Mouse (Mus musculus) forebrain, postnatal 0 days (tissue): Measurements from ENCODE around the gene Ryk. TPM values are rescaled to one million over a fixed set of nuclear protein-coding genes. Genes with fewer than 3 reads are reported as not detected.

ENCODE experiments used
- ATAC-seq: fragments of 200-750 bp; cut with Nextera tagmentation; 2 replicates; pipeline ENCODE4 v1.8.0; 2017; ENCODE audit warnings: mild to moderate bottlenecking, moderate library complexity
- DNase-seq: peaks from one replicate; pipeline ENCODE4 v3.0.0-alpha.2; 2015
- H3K27ac ChIP-seq: fragments of 300-500 bp; sonication (generic); 2 replicates; pipeline ENCODE4 v1.5.1; 2014; ENCODE audit warnings: low read depth, mild to moderate bottlenecking, antibody characterized with exemption, low read length, moderate library complexity, mixed read lengths
- H3K27me3 ChIP-seq: fragments of 300-500 bp; sonication (generic); 2 replicates; pipeline ENCODE4 v1.6.1; 2014; ENCODE audit warnings: mild to moderate bottlenecking, low read length, mixed read lengths; ENCODE audit not compliant: insufficient read depth
- H3K36me3 ChIP-seq: fragments of 300-500 bp; sonication (generic); 2 replicates; pipeline ENCODE4 v1.6.1; 2014; ENCODE audit warnings: mild to moderate bottlenecking, moderate library complexity; ENCODE audit not compliant: insufficient read depth
- H3K4me1 ChIP-seq: fragments of 300-500 bp; sonication (generic); 2 replicates; pipeline ENCODE4 v1.6.1; 2014; ENCODE audit warnings: antibody characterized with exemption; ENCODE audit not compliant: insufficient read depth
- H3K4me2 ChIP-seq: fragments of 300-500 bp; sonication (generic); 2 replicates; pipeline ENCODE4 v1.6.1; 2014; ENCODE audit warnings: low read depth, mild to moderate bottlenecking, moderate library complexity
- H3K4me3 ChIP-seq: fragments of 300-500 bp; sonication (generic); 2 replicates; pipeline ENCODE4 v1.5.1; 2014; ENCODE audit warnings: low read depth, low read length, mixed read lengths
- H3K9ac ChIP-seq: fragments of 300-500 bp; sonication (generic); 2 replicates; pipeline ENCODE4 v1.6.1; 2014; ENCODE audit warnings: mild to moderate bottlenecking
- H3K9me3 ChIP-seq: fragments of 300-500 bp; sonication (generic); 2 replicates; pipeline ENCODE4 v1.6.1; 2016; ENCODE audit warnings: low read length
- CTCF ChIP-seq: sonication (generic); IDR thresholded peaks from 2 replicates; pipeline ENCODE4 v1.5.1; 2016; ENCODE audit warnings: antibody characterized with exemption, control low read depth, low read depth
- WGBS: fragments of 180-500 bp; shearing (Covaris S2); extraction: QIAGEN DNeasy Blood & Tissue Kit; methylation state at CpG from one replicate; pipeline ENCODE4 v1.1.7; 2014; 5-methylcytosine and 5-hydroxymethylcytosine counted together
- polyA plus RNA-seq: library from polyadenylated mRNA; unstranded; fragments of >200 nt; fragmentation: Nextera tagmentation; extraction: Ambion mirVana; gene quantifications from 2 replicates; pipeline ENCODE4 v1.2.1, GENCODE M21; 2015
- total RNA-seq: library from RNA; depleted of rRNA; stranded (reverse); fragments of >200 nt; gene quantifications from 2 replicates; pipeline ENCODE4 v1.2.3, GENCODE M21; 2014

Ryk gene
- total and polyA plus RNA-seq, 2 experiments from 2014 or later, result 16.6 to 59.5 TPM

GRCm38 (mm10) chr9:102864931-102865330 is 30.2 kb downstream of the Ryk start:
- Histone ChIP-seq H3K9me3 (no peaks in the 10 kb centered on the region), H3K27ac (no peak overlapping the region), H3K9ac (no peak overlapping the region), H3K4me3 (no peak overlapping the region), H3K4me2 (no peak overlapping the region), H3K36me3 (peaks cover 17% of the 10 kb centered on the region), H3K4me1 (peaks cover 22% of the 10 kb centered on the region), H3K27me3 (no peaks in the 10 kb centered on the region)
- no peak for TF ChIP-seq CTCF
- 48% methylated on average over 8 of the region's 8 CpGs for WGBS
- no peak for DNase-seq
- ATAC-seq, result no peak

- no peak overlapping the region for H3K27ac ChIP-seq
- no peak overlapping the region for H3K4me2 ChIP-seq
- DNase-seq (no peak), ATAC-seq (no peak)
- no peak for TF ChIP-seq CTCF
- no peak overlapping the region for H3K9ac ChIP-seq
- H3K36me3 ChIP-seq, result peaks cover 20% of the 10 kb centered on the region
- H3K27me3 ChIP-seq, result no peaks in the 10 kb centered on the region
- H3K4me1 ChIP-seq, result peaks cover 21% of the 10 kb centered on the region
- 79% methylated on average over 12 of the region's 12 CpGs for WGBS
- no peak overlapping the region for H3K4me3 ChIP-seq
- no peaks in the 10 kb centered on the region for H3K9me3 ChIP-seq
Measured at GRCm38 (mm10) chr9:102865946-102866737, 31.4 kb downstream of the Ryk start.

GRCm38 (mm10) chr9:102866893-102867292 is 32.2 kb downstream of the Ryk start:
- DNase-seq (peak; percentile 85), ATAC-seq (peak; percentile 62; the same call in 1 of the 2 replicates)
- Histone ChIP-seq H3K9ac (no peak overlapping the region), H3K4me2 (no peak overlapping the region), H3K36me3 (peaks cover 27% of the 10 kb centered on the region), H3K4me3 (no peak overlapping the region), H3K27me3 (no peaks in the 10 kb centered on the region), H3K9me3 (no peaks in the 10 kb centered on the region), H3K4me1 (peaks cover 18% of the 10 kb centered on the region), H3K27ac (no peak overlapping the region)
- peak; percentile 89 for TF ChIP-seq CTCF
- WGBS, result 9% methylated on average over 4 of the region's 4 CpGs

GRCm38 (mm10) chr9:102867516-102867915 is 32.8 kb downstream of the Ryk start:
- no peak for TF ChIP-seq CTCF
- H3K27me3 ChIP-seq, result no peaks in the 10 kb centered on the region
- H3K27ac ChIP-seq, result no peak overlapping the region
- H3K4me3 ChIP-seq, result no peak overlapping the region
- H3K9me3 ChIP-seq, result no peaks in the 10 kb centered on the region
- peaks cover 18% of the 10 kb centered on the region for H3K4me1 ChIP-seq
- no peak overlapping the region for H3K4me2 ChIP-seq
- ATAC-seq (no peak), DNase-seq (no peak)
- peaks cover 33% of the 10 kb centered on the region for H3K36me3 ChIP-seq
- 90% methylated on average over 4 of the region's 4 CpGs for WGBS
- no peak overlapping the region for H3K9ac ChIP-seq

GRCm38 (mm10) chr9:102868451-102868850 is 33.7 kb downstream of the Ryk start:
- TF ChIP-seq CTCF, result no peak
- ATAC-seq (no peak), DNase-seq (no peak)
- Histone ChIP-seq H3K27ac (no peak overlapping the region), H3K36me3 (peaks cover 33% of the 10 kb centered on the region), H3K4me3 (no peak overlapping the region), H3K4me2 (no peak overlapping the region), H3K27me3 (no peaks in the 10 kb centered on the region), H3K9ac (no peak overlapping the region), H3K4me1 (peaks cover 15% of the 10 kb centered on the region), H3K9me3 (no peaks in the 10 kb centered on the region)
- WGBS, result 79% methylated on average over 7 of the region's 7 CpGs

GRCm38 (mm10) chr9:102876054-102876690 is 41.5 kb downstream of the Ryk start:
- ATAC-seq (no peak), DNase-seq (no peak)
- no peaks in the 10 kb centered on the region for H3K9me3 ChIP-seq
- no peaks in the 10 kb centered on the region for H3K27me3 ChIP-seq
- no peak overlapping the region for H3K4me3 ChIP-seq
- no peak overlapping the region for H3K27ac ChIP-seq
- H3K9ac ChIP-seq, result no peak overlapping the region
- H3K4me1 ChIP-seq, result no peaks in the 10 kb centered on the region
- 90% methylated on average over 7 of the region's 7 CpGs for WGBS
- TF ChIP-seq CTCF, result no peak
- H3K36me3 ChIP-seq, result peaks cover 44% of the 10 kb centered on the region
- no peak overlapping the region for H3K4me2 ChIP-seq

- peaks cover 36% of the 10 kb centered on the region for H3K36me3 ChIP-seq
- WGBS, result 60% methylated on average over 9 of the region's 9 CpGs
- DNase-seq, result no peak
- peak; percentile 16; the same call in 1 of the 2 replicates for ATAC-seq
- no peak overlapping the region for H3K4me3 ChIP-seq
- TF ChIP-seq CTCF, result no peak
- H3K9ac ChIP-seq, result no peak overlapping the region
- H3K27me3 ChIP-seq, result no peaks in the 10 kb centered on the region
- H3K4me1 ChIP-seq, result no peaks in the 10 kb centered on the region
- no peak overlapping the region for H3K4me2 ChIP-seq
- no peak overlapping the region for H3K27ac ChIP-seq
- H3K9me3 ChIP-seq, result no peaks in the 10 kb centered on the region
Measured at GRCm38 (mm10) chr9:102877916-102878315, 43.2 kb downstream of the Ryk start.
